Mouse (Mus musculus): Measurements from ENCODE around the gene Slc23a3.

Slc23a3 gene

DNA sequence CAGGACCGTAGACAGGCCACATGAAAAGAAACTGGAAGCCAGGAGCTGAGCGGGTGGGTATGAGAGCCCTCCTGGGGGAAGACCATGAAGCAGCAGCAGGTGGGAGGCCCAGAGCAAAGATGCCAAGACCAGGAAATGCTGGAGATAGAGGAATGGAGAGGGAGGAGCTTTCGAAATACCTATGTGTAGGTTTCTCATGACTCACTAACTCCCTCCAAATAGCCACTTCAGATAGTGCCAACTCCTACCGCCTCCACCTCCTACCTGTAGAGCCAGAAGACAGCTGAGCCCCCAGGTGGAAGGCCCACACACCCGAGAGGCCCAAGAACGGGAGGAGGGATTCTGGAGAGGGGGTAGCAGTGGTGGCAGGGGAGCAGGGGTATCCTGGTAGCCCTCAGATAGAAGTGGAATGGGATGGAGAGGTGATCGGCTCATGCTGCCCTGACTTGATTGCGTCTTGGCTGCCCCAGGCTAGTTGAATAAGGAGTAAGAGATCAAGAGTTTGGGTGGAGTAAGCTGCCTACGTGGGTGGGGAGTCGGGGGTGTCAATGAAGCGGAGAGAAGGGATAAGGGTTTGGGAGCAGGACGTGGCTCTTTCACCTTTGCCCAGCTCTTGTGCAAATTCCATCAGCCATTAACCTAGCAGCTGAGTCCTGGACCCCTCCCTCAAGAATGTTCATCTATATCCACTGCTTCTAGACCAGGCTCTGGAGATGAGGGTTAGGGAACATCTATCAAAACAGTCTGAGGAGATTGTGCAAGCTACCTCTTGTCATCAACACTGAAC, at the start of gene Slc23a3:
Slc23a3 (minus strand) TSS at position 470 of the 787 bp plus-strand sequence.
- DNase-seq = no peak

DNA sequence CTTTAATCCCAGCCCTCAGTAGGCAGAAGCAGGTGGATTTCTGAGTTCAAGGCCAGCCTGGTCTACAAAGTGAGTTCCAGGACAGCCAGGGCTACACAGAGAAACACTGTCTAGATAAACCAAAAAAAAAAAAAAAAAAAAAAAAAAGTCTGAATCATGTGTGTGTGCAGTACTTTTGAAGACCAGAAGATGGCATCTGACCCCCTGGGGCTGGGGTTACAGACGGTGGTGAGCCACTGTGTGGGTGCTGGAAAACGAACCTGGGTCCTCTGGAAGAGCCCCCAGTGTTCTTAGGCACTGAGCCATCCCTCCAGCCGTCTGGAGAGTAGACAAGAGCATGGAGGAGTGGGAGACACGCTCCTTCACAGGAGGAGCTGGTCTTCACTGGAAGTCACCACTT, 48.5 kb upstream of the Slc23a3 start:
- DNase-seq = no peak

DNA sequence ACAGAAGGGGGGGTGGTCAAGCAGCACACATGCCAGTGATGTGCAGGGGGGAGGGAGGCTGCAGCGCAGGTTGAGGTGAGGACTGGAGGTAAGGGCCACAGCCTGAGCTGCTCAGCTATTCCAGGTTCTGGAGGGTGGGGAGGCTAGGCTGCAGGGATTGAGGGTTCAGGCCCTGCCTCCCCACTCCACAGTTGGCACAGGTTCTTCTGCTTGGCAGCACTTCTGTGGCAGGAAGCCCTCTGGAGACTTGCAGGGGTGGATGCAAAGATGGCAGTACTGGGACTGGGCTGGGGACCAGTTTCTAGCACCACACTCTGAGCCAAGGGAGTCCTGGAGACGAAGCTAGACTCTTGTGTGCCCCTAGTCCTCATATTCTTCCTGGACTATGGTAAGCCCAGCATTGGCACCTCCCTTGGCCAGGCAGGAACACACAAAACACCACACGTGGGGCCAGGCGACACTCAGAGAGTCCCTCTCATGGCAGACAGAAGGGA, 47.7 kb upstream of the Slc23a3 start:
- peak; percentile 52 for DNase-seq

DNA sequence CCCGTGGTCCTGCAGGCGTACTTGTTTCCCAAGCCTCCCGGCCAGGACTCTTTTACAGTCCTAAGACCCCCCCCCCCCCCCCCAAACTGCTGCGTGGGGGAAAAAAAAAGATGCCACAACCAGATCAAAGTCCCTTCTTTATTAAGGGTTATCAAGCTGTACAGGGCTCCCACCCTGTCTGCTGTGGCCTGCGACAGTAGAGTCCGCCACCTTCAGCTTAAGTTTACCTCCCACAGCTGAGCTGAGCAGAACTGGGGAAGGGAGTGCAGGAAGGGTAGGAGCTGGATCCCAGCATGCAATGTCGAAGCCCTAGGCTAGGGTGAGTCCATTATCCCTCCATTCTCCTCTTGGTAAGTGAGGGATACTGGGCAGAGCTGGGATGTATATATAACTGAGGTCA, 47.1 kb upstream of the Slc23a3 start:
- no peak for DNase-seq

DNA sequence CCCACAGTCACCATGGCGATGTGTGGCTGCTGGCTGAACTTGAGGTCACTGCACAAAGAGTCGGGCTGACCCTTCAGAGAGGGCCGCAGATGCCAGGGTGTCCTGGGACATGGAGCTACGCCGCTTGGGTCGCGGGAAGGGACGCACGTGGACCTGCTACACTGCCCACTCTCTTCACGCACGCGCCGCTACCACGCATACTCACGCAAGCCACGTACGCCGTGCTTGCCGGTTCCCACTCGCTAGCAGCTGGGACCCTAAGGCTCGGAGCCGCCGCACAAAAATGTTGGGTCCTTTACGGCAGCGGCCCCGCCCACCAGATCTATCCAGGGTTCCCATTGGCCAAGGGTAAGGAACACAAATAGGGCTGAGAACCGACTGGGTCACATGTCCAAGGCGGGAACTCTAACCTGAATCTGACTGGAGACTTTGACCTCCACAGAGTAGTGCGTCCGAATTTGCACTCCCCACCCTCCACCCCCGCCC, 46.5 kb upstream of the Slc23a3 start, which contains the start of gene Abcb6:
Abcb6 (minus strand) TSS at position 288 of the 486 bp plus-strand sequence.
- peak; percentile 89 for DNase-seq

DNA sequence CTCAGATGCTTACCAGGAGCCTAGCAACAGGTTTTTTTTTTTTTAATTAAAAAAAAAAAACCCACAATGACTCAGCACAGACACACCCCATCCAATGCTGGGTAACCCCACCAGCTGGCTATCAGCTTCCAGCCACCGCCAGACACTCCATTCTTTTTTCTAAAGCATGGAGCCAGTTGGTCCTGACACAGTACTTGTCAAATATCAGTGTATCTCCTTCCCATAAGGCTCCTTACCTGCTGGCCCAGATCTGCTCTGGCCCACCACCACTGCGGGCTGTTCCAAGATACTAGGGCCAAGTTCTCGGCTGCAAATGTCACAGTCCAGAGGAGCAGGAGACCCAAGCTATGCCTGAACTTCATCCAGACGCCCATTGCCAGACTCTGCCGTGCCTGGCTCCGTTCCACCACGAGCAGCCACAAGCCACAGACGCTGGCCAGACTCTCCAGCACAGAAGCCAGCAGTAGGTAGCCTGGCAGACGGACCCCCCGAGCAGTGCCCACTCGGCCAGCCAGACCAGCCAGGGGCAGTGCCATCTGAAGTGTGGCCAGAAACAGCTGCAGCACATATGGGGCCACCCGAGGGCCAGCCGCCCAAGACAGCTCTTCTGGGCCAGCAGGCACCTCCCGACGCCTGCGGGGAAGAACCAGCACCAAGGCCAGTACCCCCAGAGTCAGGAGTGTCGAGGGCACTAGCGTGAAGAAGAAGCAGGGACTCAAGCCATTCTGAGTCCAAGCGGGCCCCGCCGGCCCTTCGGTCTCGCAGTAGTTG, 45.8 kb upstream of the Slc23a3 start:
- peak; percentile 75 for DNase-seq

DNA sequence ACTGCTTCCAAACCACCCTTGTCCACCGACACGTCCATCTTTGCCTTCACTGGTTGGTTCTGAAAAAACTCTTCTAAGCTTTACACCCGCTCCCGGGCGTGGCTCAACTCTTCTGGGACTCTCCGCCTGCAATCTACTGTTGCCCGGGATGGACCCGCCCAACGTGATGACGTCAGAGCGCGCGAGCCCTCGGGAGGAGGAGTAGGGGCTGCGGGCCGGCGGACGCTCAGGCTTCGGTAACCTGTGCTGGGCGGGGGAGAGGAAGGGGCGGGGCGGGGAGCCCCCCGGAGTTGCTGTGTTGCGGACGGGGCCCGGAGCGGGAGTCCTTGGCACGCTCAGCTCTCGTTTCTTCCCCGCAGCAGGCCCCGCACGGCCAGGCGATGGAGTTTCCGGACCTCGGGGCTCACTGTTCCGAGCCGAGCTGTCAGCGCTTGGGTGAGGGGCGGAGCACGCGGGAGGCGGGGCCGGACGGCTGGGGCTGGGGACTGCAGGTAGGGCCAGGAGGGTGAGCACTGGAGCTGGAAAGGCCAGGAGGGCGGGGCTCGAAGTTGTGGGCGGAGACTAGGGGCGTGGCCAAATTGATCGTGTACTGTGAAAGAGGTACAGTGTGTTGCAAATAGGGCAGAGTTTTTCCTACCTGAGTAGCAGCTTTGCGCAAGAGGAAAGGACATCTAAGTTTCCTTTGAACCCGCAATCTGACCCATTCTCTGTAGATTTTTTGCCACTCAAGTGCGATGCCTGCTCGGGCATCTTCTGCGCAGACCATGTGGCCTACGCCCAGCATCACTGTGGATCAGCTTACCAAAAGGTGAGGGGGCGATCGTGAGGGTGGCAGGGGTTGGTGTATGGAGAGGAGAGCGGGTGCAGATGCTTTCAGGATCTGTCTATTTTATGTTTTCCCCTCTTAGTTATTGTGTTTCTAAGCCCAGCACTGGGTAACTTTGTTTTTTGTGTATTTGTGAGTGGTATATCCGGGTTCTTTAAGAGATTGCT, 35.1 kb upstream of the Slc23a3 start, which contains the start of gene Zfand2b:
Zfand2b (plus strand) TSS at position 175 of the 993 bp plus-strand sequence.
- DNase-seq = peak; percentile 96

DNA sequence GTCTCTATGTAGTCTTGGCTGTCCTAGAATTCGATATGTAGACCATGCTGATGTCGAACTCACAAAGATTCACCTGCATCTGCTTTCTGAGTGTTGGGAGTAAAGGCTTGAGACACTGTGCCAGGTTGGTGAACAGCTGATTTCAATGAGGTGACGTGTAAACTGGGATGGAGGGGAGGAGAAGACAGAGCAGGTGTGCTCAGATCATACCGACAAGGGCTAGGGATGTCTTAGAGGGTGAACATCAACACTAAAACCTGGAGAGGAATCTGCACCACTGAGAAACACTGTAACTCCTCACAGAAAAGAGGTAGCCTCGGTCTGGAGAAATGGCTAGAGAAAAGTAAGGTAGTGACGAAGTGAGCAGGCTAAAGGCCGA, 34.4 kb upstream of the Slc23a3 start:
- DNase-seq = no peak

DNA sequence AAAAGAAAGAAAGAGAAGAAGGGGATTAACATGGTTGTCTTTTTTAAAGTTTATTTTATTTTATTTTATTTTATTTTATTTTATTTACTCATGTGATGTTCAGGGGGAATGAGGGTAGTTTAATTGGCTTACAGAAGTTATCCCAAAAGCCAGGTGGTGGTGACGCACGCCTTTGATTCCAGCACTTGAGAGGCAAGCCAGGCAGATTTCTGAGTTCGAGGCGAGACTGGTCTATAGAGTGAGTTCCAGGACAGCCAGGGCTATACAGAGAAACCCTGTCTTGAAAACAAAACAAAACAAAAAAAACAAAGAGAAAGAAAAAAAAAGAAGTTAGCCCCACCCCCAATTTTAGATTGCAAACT, 26.5 kb upstream of the Slc23a3 start:
- DNase-seq = no peak

DNA sequence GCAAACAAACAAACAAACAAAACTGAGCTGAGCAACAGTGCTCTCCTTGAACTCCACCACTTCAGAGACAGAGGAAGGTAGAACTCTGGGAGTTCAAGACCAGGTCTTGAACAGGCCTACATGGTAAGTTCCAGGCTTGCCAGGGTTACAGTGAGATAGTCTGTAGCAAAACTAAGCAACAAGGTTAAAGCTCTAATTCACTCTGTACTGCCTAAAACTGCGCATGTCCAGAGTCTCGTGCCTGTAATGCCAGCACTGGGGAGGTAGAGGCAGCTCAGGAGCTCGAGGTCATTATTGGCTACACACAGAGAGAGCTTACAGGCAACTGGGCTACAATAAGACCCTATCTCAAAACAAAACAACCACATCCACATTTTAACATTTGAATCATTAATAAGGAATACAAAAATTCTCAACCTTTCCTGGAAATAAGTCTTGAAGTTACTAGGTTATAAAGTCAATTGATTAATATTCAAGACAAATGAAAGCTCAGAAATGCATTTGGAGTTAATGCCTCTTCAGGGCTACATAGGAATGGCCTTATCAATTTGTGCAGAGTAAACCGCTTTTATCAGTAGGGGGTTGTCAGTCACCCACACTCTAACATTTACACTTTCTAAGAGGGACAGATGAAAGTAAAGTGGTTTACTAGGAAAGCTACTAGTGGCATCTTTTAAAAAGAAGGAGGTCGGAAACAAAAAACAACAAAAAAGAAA, 26.0 kb upstream of the Slc23a3 start:
- no peak for DNase-seq

DNA sequence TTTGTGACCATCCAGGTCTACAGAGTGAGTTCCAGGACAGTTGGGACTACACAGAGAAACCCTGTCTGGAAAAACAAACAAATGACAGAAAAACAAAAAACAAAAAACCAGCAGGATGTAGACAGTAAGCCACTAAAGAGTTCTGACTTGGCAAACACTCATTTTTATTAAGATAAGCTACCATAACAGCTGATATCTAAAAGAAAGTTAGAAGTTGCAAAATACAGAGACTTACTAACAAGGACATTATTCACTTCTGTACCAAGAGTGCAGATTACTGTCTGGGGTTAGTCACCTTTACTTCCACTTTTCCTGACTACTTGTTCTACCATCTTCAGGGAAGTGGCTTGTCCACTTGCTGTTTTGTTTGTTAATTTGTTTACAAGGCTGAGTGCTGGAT, 25.3 kb upstream of the Slc23a3 start:
- no peak for DNase-seq

DNA sequence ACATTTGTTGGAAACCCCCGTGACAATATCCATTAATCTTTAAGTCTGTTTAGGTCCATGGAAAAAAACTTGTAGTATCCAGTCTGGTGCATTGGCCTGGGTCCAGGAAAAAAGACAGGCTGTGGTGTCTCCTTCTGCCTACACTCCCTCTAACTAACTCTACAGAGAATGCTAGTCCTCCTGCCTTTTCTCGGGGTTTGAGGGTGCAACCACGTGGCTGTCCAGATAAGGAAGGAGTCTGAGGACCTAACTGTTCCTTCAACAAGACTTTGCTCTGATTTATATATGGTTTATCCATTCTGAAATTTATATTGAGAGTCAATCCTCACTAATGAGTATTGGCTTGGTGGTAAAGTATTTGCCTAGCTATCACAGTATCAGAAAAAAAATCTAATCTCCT, 22.1 kb upstream of the Slc23a3 start:
- no peak for DNase-seq

DNA sequence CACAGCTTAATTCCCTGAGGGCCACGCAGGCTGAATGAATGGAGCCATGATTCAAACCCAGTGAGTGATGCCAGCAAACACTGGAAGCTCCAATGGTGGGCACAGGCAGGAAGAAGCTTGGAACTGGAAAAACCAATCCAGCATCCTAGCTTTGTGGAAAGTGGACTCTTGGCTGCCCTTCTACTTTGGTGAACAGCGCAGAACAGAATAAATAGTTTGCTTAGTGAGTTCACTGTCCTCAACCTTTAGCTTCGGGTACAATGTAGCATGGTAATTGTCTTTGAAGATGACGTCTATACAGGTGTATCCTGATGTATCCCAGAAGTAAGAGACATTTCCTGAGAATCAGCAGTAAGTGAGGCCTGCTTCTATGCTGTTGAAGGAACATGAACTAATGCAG, 15.0 kb upstream of the Slc23a3 start:
- DNase-seq = no peak

DNA sequence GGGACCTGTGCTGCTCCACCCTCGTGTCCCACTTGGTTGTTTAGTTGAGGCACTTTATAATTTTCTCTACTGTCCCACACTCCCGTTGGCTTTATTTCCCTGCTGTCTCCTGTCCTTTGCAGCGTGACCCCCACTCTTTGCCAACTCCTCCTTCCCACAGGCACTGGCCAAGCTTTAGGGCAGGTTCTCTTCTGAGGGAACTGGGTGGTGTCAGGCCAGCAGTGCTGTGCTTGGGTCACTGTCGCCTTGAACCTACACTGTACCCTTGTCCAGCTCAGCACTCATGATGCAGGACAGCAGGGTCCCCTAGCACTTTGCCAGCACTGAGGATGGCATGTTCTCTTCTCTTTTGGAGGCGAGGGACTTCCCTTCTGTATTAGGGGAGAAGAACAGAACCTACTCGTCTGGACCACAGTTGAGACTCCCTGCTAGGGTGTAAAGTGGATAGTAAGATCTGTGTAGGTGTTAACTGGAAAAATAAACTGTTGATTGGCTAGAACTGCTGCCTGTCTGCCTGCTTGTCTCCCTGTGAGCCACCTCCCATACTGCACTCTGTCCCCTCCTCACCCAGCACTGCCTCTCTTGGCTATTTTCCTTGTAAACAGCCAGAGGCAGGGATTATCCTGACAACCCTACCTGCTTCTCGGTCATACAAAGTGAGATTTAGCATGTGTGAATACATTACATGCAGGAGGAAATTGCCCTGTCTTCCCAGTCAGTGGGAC, 13.9 kb upstream of the Slc23a3 start:
- DNase-seq = no peak

DNA sequence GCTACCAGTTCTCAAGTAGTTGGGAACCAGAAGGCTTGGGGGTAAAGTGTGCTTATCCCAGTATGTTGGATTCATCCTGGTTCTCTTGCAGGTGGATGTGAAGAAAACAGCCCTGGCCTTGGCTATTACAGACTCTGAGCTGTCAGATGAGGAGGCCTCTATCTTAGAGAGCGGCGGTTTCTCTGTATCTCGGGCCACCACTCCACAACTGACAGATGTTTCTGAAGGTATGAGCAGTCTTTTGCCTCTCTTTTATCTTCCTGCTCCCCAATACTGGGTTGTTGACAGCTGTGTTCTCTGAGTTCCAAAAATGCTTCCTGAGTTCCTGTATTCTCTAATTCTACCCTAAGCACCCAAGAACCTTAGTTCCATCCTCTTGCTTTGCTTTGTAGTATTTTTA, 11.9 kb upstream of the Slc23a3 start:
- DNase-seq = no peak

DNA sequence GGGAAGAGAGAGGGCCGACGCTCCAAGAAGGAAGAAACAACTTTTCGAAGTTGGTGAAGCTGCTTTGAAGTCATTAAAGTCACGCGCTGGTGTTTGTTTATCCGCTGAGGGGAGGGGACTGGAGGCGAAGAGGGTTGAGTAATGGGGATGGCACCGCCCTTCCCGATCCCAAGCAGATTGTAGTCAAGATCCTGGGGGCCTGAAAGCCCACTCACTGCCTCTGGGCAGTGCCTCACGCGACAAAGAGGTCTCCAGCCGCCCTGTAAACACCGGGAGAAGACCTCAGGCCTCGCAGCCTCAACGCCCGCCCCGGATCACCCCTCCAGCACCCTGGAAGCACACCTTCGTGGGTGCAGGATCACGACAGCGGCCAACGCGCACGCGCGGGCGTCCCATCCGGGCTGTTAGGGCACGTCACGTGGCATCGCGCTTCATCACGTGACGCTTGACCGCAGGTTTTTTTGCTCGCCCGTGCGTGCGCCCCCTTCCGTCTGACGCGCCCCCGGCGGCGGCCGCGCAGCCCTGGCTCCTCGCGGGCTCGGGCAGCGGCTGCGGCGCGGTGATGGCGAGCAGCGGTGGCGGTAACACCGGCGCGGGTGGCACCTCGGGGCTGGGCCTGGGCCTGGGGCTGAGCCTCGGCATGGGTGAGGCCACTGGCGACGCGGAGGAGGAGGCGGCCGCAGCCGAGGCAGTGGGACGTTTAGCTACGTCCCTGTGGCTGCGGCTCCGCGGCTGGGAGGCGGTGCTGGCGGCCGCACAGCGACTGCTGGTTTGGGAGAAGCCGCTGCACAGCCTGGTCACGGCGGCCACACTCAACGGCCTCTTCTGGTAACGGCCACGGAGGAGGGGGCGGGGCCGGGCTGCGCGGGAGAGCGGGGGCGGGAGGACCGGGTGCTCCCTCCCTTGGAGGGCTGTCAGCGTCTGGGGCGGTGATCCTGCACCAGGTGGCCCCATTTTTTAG, 8.9 kb upstream of the Slc23a3 start, which contains the start of the genes Cnppd1 and Retreg2:
Cnppd1 (minus strand) TSS at position 411 of the 961 bp plus-strand sequence.
Retreg2 (plus strand) TSS at position 478 of the 961 bp plus-strand sequence.
- DNase-seq = peak; percentile 96

DNA sequence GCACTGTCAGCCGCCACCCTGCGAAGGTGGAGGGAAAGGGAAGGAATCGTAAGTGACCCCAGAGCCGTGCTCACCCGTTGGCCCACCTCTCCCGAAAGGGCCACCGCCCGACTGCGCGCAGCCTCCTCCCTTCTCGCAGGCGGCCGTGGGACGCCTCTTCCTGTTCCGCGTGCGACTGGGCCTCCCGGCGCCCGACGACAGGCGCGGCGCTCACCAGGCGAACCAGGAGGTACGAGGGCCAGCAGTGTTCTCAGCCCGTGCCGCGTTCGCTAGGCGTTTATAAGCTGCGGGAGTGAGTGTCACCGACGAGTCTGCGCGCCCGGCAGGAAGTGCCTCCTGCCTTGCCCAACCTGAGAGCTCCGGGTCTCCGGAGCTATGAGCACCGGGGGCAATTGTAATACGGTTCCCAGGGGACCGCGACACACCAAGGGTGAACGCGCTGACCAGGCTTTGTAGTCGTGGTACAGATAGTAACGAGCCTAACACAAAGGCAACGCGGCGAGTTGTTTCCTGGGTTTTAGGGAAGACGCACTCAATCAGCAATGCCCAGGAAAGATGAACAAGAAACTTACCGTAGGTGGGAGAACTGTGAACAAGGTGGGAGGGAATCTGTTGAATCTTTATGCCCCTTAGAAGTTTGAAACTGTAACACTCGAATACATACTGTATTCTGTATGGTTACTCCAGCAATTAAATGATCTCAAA, 7.9 kb upstream of the Slc23a3 start:
- DNase-seq = peak; percentile 56

DNA sequence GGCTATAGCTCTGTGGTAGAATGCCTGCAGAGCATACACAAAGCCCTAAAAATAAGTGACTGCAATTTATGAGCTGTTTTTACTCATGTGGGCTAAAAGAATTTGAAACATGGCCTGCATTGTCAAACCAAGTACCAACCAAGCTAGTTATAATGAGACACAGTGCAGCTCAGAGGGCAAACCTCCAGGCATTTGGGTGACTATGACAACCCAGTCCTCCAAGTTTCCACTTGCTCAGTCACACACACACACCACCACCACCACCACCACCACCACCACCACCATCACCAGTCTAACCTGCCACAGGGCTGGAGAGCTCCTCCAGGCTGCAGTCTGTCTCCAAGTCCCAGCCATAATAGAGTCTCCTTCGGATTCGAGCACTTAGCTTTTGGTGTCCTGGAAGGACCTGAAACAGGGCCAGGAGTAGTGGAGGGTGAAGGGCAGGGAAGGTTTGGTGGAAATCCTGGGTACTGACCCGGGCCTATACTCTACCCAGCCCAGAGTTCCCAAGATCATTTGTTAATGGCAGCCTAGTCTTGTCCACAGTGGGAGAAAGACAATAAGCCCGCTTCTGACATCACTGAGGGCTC, 7.0 kb upstream of the Slc23a3 start:
- peak; percentile 28 for DNase-seq

DNA sequence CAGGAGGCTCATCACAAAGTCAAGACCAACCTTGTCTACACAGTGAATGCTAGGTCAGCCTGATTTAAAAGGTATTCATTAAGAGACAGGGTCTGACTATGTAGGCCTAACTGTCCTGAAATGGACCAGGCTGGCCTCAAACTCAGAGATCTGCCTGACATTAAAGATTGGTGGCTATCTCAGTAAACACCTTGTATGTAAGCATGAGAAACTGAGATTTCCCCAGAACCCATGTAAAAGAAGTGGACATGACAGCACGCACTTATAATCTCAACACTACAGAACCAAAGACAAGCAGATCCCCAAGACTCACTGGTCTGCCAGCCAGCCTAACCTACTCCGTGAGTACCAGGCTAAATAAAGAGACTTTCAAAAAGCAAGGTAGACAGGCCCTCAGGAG, 4.8 kb upstream of the Slc23a3 start:
- DNase-seq = no peak

Data from cerebellum, adult 11-12 months (tissue).